Mouse (Mus musculus) liver, adult 2 months (tissue): Measurements from ENCODE around the gene Pnp.
"Not testable (repeated sequence)": the region's sequence is repeated elsewhere in the genome, so short reads cannot be mapped to it uniquely, and the experiment has no call there.

Experiments
- CTCF ChIP-seq: fragments of 200-500 bp; IDR thresholded peaks from 2 replicates; pipeline ENCODE4 v1.5.1; 2011; ENCODE audit warnings: low read depth, low read length, control low read depth
- POLR2A ChIP-seq: fragments of 200-500 bp; IDR thresholded peaks from 2 replicates; pipeline ENCODE4 v1.6.1; 2011; ENCODE audit warnings: low read length, control low read depth; ENCODE audit not compliant: insufficient read depth; ENCODE audit errors: extremely low read depth

DNA sequence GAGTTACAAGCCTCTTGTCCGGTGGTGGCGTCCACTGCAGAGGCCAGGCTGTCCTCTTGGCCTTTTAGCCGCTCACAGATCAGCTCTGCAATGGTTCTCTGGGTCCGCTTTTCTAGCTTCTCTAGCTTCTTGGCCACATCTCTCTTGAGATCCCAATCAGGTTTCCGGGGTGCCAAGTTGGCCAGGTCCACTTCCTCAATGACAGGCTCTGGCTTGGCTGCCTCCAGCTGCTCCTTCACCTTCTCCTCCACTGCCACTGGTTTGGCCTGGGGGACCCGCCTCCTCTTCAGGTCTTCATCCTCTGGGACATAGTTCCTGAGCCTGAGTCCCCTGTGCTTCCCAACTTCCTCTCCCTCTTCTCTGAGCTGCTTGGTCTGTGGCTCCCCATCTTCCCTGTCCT is 47.6 kb downstream of the Pnp start:
- TF ChIP-seq POLR2A, CTCF: not testable (repeated sequence)
